Mouse (Mus musculus): ENCODE measurements at regions not wholly inside any gene's neighbourhood (a gene's known extent, or its start where the extent isn't known, plus 50 kb on each side); places are given as distances from the start of the nearest gene placed in this dataset.

DNA sequence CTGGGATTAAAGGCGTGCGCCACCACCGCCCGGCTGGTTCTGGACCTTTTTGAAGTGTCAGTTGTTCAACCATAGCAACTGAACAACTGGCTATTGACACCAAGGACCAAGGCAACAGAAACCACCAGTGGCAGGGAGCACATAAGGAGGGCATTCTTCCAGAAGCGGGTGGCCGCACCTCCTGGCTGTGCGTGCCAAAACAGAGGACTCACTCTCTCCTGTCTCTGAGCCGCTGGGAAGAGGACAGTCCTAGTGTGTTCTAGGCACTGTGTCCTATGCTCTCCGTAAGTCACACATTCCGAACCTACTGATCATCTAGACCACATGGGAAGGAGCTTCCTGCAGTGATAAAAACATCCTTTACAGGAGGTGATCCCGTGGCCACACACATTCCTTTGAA is 60.1 kb upstream of the Dlg1 start:
- TF ChIP-seq CTCF (IDR thresholded peaks at IDR 0.05; ENCODE audit: low read depth, low read length) (no peak), POLR2A (IDR thresholded peaks at IDR 0.05; ENCODE audit: borderline replicate concordance, low read depth, low read length) (no peak)

Data from bone marrow macrophage, adult 2 months (primary cell).